Mouse (Mus musculus) adipose tissue, adult 10 weeks (tissue): ENCODE results near the gene Nuak2. TPM values are rescaled to one million over a fixed set of nuclear protein-coding genes. Genes with fewer than 3 reads are reported as not detected.

ENCODE experiments used
- polyA plus RNA-seq: library from polyadenylated mRNA; stranded (reverse); fragments of 350-450 nt; fragmentation: Illumina TruSeq; extraction: RNeasy Lipid Tissue Mini Kit (QIAGEN cat#74804); gene quantifications from one replicate; pipeline ENCODE4 v1.2.3, GENCODE M21; 2014; ENCODE audit warnings: low read depth, low replicate concordance

The Nuak2 gene
- 6.0 TPM for polyA plus RNA-seq

DNA sequence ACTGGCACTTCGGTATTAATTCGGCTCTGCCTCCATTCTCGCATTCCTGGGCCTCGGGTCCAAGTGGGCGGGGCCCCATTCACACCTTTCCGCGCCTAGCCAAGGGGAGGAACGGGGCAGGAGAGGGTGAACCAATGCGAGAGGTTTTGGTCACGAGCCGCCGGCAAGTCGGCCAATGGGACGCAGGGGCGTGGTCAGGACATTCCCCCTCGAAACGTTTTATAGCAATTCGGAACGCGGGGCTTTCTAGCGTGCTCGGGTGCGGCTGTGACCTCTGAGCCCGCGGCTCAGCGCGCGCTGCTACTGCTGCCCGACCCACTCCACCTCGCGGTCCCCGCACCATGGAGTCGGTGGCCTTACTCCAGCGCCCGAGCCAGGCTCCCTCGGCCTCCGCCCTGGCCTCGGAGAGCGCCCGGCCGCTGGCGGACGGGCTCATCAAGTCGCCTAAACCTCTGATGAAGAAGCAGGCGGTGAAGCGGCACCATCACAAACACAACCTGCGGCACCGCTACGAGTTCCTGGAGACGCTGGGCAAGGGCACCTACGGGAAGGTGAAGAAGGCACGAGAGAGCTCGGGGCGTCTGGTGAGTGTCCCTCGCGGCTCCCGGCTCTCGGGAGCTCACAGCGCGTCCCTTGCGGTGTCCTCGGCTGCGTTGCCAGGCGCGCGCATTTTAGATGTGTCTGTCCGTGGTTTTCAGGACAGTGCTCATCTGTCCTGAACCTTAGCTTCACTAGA, at the start of gene Nuak2:
Gene Nuak2 (plus strand): TSS at position 238 of the 736 bp plus-strand sequence.

DNA sequence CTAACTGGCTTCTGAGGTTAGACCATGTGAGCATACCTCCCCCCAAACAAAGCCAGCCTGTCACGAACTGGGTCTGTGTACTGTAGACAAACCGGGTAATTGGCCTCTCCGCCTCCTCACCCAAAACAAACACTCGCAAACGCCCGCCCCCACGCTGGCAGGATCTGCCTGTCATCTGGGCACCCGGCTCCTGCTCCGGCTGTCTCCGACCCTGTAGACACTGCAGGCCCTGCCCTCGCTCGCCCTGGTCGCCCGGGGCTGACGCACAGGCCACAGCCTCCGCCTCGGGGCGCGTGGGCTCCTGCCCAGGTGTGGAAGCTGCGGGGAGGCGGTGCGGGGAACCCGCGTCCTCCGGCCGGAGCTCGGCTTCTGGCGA, 17.5 kb upstream of the Nuak2 start, which contains the start of gene Klhdc8a:
Gene Klhdc8a (plus strand): TSS at position 202 of the 376 bp plus-strand sequence.

Other genes starting within 250 kb of the Nuak2 start
- gene Mfsd4a, start 248.1 kb upstream of the Nuak2 start, polyA plus RNA-seq: 1.3 TPM
- 6.9 TPM for gene Cdk18, start 176.4 kb upstream of the Nuak2 start, polyA plus RNA-seq
- 2.6 TPM for gene Lemd1, start 124.7 kb upstream of the Nuak2 start, polyA plus RNA-seq
- 0.50 TPM for gene AC124108.1, start 124.7 kb upstream of the Nuak2 start, polyA plus RNA-seq
- not detected for gene Gm10188, start 86.4 kb upstream of the Nuak2 start, polyA plus RNA-seq
- 0.20 TPM for gene Klhdc8a, start 17.5 kb upstream of the Nuak2 start, polyA plus RNA-seq
- gene Tmcc2, start 75.2 kb downstream of the Nuak2 start, polyA plus RNA-seq: 6.6 TPM
- gene Dstyk, start 101.4 kb downstream of the Nuak2 start, polyA plus RNA-seq: 17.8 TPM
- 25.4 TPM for gene Rbbp5, start 161.2 kb downstream of the Nuak2 start, polyA plus RNA-seq
- 5.1 TPM for gene Tmem81, start 190.1 kb downstream of the Nuak2 start, polyA plus RNA-seq
- gene Cntn2, start 227.1 kb downstream of the Nuak2 start, polyA plus RNA-seq: 0.35 TPM